Mouse (Mus musculus) ES-CJ7 (cell line): ENCODE results near the gene Myh1.

ENCODE experiments used
- DNase-seq: peaks from one replicate; pipeline ENCODE4 v3.0.0; 2011; ENCODE audit warnings: low read depth, low spot score

The Myh1 gene

DNA sequence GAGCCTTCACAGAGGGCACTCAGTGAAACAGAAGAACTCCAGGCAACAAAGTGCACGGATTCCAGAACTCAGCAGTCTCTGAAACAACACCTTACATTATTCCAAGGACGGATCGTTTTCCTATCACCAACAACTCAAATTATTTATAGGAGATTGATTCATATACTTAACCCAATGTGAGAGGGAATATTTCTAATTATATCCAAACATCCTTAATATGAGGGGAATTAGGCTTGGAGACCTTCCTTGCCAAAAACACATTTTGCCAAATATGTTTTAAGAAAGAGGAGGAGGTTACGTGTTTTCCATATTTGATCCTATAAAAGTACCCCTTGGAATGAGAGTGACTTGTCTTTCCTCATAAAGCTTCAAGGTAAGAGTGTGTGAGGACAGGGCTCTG lies at the start of gene Myh1:
Myh1 (plus strand) TSS at position 301 of the 400 bp plus-strand sequence.
- no peak for DNase-seq

DNA sequence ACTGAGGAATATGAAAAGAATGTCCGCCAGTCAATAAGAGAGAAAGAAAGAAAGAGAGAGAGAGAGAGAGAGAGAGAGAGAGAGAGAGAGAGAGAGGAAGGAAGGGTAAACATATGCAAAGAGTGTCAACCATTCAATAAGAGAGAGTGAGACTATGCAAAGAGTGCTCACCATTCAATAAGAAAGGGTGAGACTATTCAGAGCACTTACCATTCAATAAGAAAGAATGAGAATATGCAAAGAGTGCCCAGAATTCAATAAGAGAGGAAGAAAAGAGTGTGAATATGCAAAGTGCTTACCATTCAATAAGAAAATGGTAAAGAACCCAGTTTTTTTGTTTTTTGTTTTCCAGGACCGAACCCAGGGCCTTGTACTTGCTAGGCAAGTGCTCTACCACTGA lies 49.6 kb upstream of the Myh1 start:
- DNase-seq = peak; percentile 11

DNA sequence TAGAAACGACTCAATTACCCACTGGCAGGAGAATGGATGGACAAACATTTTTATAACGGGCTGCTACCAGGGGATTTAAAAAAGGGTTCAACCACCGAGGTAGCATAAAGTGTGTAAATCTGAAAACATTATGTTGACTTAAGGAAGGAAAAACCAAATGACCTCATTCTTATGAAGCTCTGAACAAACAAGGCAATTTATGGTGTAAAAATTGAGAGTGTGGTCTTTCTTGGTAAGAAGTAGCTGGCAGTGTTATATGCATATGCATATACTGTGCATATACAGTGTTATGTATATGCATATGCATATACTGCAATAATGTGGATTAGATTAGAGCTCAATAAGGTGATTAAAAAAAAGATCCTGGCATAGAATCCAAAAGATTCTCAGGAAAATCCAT lies 48.7 kb upstream of the Myh1 start:
- DNase-seq = no peak

DNA sequence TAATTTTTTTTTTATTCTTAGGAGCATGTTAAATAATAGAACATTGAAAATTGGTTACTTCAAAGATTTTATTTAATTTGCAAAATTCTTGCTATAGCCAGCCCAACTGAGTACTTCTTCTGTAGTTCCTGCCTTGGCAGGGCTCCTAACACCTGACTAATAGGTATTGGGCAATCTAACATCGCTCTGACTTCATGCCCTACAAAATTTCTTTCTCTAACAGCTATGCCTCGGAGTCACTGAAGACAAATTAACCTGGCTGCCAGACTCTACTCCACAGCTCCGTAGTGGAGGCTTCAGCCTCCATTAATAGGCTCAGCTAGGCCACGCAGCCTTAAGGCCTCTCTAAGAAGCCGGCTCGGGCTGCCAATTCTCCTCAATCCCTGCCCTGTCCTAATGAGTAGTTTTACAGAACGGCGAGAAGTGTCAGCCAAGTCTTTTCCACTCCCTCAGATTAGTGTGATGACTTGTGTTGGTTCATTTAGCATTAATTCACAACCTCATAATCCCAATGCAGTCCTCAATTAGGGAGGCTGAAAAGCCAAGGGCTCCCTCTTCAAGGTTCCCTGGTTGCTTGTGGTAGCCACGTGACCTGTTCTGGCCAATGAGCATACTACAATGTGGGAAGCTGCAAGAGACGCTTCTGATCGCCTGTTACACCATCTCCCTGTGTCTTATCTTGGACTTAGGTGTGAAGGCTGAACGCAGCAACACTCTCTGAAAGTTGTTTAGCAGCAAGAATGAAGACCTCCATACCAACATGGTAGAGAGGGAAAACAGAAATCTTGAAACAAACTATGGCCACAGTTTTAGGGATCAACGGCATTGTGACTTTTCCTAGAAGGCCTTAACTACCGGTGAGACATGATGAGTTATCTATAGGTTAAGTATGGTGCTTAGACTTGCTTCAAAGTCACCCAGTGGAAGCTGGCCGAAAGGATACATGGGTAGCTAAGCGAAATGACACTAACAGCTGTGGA lies 47.9 kb upstream of the Myh1 start:
- peak; percentile 18 for DNase-seq

DNA sequence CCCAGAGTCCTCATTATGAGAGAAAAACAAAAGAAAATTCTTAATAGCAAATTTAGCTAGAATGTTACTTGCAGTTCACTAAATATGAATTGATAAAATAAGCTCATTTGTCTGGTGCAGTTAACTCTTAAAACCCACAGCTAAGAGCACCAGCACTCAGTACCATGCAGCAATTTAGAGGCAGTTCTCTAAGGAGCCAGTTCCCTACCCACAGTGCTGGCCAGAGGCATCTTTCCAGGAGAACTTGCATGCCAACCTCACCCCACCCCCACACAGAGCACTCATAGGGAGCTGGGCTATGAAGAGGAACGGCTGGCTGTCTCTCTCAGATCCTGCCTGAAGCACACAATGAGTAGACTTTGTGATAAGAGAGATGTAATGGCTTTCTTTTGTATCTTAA lies 46.7 kb upstream of the Myh1 start:
- DNase-seq = no peak

DNA sequence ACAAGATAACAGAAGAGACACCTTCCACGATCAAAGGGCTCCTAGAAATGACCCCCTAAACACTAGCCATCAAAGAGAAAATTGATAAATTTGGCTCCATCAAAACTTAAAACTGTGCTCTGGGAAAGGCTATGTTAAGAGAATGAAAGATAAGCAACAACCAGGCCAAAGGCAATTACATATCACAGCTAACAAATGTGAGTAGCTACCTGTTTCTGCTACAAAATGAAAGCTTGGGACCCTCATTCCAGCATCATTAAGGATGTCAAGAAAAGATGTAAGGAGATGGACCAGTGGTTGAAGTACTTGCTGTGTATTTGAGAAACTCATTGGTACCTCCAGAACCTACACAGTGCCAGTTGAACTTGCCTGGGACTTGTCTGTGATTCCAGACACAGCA lies 46.0 kb upstream of the Myh1 start:
- no peak for DNase-seq

DNA sequence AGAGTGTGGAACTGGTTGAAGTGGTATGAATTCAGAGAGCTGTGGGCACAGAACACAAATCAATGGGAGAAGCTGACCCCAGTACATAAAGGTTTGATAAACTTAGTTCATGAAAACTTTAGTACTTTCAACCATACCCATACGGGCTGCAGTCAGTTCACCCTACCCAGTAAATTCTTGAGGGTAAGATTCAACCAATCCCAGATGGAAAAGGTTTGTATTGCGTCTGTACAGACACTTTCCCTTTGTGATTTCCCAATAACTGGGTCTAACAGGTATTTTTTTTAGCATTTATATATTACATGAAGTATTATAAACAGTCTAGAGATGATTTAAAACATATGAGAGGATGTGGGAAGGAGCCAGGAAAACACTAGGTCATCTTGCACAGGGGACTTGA lies 44.2 kb upstream of the Myh1 start:
- DNase-seq = no peak

DNA sequence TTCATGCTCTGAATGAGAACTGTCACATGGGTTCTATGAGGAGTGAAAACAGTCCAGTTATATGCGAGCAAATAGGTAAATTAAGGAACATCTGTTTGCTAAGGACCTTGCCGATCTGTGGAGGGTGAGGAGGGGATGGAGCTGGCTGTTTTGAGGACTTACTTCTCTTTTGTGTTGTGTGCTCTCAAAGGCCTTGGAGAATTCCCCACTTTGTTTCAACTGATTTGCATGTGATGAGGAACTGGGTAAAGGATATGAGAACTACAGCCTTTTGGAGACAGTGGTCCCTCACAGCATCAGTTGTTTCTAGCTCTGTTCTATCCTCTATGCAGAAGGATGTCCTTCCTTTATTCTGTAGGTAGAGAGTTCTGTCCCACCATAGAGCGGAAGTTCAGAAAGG lies 39.7 kb upstream of the Myh1 start:
- DNase-seq = no peak

DNA sequence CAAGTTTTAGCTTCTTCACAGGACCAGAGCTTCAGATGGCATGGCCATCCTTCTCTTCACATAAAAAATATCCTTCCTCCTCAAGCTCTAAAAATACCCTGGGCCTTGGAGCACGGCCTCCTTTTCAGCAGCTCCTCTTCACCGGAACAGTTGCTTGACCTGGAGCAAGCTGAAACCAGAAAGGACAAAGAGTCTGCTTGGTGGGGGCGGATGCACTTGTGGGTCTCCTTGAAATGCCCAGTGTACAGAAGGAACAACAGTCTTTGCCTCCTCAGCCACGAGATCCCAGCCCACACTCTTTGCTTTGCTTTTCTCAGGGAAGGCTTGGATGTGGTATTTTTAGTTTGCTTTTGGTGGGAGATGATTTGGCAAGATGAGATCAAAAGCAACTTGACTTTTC lies 36.2 kb upstream of the Myh1 start:
- DNase-seq = no peak

DNA sequence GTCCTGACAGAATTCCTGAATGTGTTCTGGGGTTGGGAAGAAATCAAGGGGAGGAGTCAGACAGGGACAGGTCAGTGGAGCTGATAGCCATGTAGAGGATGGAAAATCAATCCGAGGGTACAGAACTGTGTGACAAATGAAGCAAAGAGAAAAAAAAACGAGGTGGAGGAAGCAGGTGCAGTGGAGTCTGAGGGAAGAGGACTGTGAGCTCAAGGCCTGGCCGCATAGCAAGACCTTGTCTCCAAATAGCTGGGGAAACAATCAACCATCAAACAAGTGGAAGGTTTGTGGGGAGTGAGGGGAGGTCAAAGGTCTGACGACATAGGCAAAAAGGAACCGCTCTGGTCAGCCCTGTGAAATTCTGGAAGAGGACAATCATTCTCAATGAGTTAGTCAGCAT lies 35.0 kb upstream of the Myh1 start:
- no peak for DNase-seq

DNA sequence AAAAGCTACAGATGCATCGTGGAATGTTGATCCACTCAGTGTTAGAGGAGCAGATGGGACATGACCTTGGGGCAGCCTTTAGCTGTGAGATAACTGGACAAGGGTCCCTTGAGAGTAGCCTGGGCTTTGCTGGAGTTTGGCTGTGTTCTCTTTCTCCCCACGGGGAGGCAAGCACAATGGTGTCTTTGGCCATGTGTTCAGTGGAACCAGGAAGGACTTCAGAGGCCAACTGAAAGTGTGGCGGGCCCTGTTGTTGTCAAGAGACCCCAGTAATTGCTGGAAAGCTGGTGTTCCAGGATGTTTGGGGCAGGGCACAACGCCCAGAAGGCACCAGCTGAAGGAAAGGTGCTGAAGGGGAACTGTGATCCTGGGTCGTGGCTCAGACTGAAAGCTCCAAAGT lies 30.6 kb upstream of the Myh1 start:
- DNase-seq = no peak

DNA sequence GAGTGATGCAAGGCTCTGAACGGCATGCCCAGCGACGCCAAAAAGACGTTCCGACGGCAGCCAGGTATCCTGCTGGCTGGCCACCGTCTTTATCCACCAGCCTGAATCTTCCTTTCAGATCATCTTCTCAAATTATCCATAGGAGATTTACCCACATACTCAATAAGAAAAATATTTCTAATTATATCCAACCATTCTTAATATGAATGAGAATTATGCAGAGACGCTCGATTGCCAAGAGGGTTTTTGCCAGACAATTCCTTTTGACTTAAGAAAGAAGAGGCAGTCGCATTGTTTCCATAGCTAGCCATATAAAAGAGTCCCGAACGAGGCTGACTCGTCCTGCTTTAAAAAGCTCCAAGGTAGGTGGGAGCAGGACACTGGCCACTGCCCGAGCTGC lies 29.1 kb upstream of the Myh1 start, which contains the start of gene Myh2:
Myh2 (plus strand) TSS at position 301 of the 400 bp plus-strand sequence.
- no peak for DNase-seq

DNA sequence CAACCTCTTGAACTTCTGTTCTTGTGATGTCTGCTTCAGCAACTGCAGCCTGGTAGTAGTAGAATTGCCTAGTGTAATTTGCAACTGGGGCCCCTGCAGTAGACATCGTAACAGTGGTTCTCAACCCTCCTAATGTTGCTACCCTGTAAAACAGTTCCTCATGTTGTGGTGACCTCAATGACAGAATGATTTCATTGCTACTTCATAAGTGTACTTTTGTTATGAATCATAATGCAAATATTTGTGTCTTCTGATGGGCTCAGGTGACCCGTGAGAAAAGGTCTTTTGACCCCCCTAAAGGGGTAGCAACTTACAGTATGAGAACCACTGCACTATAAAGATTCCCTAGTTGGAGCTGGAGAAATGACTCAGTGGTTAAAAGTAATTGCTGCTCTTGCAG lies 27.4 kb upstream of the Myh1 start:
- no peak for DNase-seq

DNA sequence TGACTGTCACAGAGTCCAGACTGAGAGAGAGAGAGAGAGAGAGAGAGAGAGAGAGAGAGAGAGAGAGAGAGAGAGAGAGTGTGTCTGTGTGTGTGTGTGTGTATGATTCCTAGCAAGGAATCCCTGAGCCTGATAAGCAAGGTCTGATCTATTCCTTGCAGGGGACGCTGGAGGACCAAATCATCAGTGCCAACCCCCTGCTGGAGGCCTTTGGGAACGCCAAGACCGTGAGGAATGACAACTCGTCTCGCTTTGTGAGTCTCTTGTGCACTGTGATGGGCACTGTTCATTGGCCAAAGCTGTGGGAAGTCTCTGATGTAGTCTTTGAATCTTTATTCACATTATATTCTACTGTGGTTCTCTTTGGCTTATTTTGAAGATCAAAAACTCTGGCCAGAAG lies 23.5 kb upstream of the Myh1 start:
- DNase-seq = peak; percentile 8

DNA sequence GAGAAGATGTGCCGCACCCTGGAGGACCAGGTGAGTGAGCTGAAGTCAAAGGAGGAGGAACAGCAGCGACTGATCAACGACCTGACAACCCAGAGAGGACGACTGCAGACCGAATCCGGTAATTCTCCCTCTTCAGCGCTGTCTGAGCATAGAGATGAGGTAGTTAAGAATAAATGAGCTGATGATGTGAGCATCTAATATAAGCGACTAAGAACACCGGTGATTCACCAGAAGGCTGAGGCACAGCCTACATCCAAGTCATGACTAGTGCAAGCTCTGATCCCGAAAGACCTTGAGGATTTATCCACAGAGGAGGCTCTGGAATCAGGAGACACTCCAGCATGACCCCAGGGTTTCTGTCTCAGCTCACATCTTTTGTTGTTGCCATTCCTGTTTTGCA lies 9.5 kb upstream of the Myh1 start:
- DNase-seq = no peak

DNA sequence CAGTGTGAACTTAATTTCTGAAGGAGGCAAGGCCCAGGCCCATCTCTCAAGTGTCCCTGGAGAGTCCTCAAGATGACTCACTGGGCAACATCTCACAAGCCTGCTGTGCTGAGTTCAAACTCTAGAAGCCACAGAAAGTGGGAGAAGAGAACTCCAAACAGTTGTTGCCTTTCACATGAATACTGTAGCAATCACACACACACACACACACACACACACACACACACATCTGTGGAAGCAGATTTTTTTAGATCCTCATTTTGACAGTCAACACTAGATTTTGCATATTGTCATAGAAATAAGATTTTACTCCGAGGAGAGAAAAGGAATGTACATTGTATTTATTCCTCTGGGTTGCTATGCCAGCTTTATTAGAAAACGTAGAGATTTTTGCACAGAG lies 9.0 kb upstream of the Myh1 start:
- no peak for DNase-seq

DNA sequence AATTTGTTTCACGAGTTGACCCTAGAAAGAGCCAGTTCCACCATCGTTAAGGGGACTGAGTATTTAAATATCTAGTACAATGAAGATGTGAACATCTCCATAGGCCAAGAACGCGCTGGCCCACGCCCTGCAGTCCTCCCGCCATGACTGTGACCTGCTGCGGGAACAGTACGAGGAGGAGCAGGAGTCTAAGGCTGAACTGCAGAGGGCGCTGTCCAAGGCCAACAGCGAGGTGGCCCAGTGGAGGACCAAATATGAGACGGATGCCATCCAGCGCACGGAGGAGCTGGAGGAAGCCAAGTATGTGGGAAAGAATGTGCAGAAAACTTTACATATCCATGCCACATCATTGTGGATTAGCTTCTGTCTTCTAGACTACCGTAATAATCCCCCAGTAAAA lies 8.4 kb upstream of the Myh1 start:
- DNase-seq = peak; percentile 20

DNA sequence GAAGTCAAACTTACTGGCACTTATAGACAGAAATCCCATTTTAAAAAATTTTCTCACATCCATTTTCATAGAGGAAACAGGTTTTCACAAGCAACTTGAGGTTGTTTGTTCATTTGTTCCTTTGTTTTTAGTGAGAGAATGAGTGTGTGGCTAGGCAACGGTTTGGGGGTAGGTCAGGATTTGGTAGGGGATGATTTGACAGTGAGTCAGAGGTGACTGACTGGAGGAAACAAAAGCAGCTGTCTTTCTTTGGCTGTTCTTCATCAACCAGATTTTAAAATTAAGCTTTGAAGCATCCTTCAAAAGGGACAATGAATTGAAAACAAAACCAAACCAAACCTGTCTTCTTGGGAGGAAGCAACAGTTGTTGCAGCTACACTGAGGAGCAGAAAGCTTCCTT lies 531 bp upstream of the Myh1 start:
- no peak for DNase-seq

DNA sequence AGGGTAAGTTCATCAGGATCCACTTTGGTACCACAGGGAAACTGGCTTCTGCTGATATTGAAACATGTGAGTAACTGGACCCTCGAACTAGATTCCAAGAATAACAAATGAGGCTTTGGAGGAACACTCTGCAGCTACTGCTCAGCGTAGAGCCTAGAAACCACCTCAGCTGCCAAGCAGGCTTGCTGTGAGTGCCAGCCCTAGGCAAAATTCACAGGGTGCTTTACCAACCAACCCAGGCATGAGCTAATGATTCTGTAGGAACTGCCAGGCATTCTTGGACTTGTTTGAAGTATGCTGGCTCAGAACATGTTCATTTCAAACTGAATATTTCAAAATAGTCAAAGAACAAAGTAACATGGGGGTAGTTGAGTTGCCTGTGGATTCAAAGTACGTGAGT lies 4.9 kb downstream of the Myh1 start:
- DNase-seq = no peak

DNA sequence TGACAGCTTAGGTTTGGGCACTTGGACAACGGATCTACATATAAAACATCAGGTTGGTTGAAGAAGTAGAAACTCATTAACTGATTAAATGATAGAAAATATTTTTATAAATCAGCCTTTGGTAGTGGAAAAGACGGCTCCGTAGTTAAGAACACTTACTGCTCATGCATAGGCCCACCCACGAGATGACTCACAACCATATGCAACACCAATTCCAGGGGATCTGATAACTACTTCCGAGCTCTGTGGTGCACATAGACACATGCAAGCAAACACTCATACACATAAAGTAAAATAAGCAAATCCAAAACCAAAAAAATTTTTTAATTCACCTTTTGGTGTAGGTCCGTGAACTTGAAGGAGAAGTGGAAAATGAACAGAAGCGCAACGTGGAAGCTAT lies 22.0 kb downstream of the Myh1 start:
- no peak for DNase-seq

DNA sequence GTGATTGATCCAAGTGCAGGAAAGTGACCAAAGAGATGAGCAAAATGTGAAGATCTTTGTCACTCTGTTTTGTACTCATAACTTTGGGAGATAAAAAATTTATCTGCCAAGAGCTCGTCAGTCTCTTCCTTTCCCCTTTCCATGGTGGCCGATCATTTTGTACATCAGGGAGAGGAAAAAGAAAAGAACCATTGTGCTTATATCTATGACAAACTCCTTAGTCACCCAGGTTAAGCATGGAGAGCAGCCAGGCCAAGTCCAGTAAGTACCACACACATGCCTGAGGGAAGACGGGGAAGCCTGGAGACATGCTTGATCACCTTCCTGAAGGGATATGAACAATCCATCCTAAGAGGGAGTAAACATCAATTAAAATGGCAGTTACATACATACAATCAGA lies 24.6 kb downstream of the Myh1 start:
- DNase-seq = no peak

DNA sequence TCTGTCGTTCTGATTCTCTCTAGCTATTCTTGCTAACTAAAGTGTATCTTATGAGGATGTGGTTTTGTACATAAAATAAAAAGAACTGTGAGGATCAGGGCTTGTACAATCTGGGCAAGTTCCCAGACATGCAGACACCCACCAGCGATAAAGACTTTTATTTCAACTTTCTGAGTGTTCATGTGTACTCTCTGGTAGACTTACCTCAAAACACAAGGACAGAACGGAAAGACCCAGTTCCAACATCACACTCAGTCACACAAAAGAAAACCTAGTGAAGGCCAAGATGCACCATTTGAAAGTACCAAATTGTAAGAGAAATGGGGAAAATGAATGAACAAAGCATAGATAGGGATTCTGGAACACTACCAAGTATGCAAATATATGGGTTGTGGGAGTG lies 28.9 kb downstream of the Myh1 start:
- no peak for DNase-seq

DNA sequence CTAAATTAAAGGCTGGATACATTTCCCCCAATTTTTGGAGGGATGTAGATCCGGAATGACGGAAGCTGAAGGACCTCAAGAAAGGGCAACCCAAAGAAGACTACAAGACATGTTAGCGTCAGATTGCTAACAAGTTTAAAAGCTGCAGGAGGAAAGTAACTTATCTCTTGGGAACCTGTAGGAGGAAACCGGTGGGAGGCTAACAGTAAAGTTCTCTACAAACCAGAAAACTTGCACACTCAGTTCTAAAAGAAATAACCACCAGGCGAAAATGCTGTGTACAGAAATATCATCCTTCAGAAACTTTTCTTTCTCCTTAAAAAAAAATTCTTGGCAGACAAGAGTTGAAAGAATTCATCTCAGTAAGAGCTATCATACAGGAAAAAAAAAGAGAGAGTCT lies 29.3 kb downstream of the Myh1 start:
- DNase-seq = no peak

DNA sequence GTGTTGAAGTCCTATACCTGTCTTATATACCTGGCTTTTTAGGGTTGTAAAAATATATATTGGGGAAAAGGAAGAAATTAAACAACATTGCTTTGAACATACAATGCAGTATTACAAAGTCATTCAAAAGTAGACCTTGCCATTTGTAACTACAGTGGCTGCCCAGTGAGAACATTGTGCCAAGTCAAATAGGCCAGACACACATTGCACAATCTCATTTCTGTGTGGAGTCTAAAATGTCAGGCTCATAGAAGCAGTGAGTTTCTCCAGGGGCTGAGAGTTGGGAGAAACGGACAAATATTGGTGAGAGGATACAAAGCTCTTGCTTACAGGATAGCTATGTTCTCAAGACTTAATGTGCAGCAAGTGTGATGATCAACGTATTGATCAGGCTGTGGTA lies 30.1 kb downstream of the Myh1 start:
- DNase-seq = no peak
